ENCODE assay signal across 24 mouse cellular contexts in genomic region chr9:43273735-43274134, GRCm38 (mm10). TPM values are rescaled to one million over a fixed set of nuclear protein-coding genes. Genes with fewer than 3 reads are reported as not detected.
DNase-seq lines count a peak whose midpoint lies in the region; ATAC-seq and TF ChIP-seq lines count a peak whose summit lies in the region.
"Had no signal": no experiment of that assay in that cellular context is flagged by ENCODE, and none has a peak within 500 bp of the region (broad histone marks: within the 10 kb centered on the region; RNA-seq: fewer than 3 reads in every experiment).

No protein-coding gene starts in this region.

- peak overlapping the region; percentile 33; the same call in 1 of the 2 replicates for H3K27ac ChIP-seq in liver, embryonic 16.5 days (ENCODE audit: low read length)
- no peak overlapping the region for H3K27ac ChIP-seq in liver, postnatal 0 days (ENCODE audit: low read depth)
- peak overlapping the region; percentile 26; the same call in 1 of the 2 replicates for H3K27ac ChIP-seq in intestine, embryonic 16.5 days (ENCODE audit: low read length)
- H3K27ac ChIP-seq: forebrain, embryonic 15.5 days; hindbrain, embryonic 10.5 days; kidney, embryonic 15.5 days; midbrain, embryonic 13.5 days had no signal

- H3K4me1 ChIP-seq in liver, embryonic 16.5 days (ENCODE audit: control insufficient read depth, low read depth, low read length): no peaks in the 10 kb centered on the region
- peaks cover 7% of the 10 kb centered on the region; the same call in 1 of the 2 replicates for H3K4me1 ChIP-seq in liver, postnatal 0 days (ENCODE audit: insufficient read depth)
- peaks cover 3% of the 10 kb centered on the region; the same call in 1 of the 2 replicates for H3K4me1 ChIP-seq in intestine, embryonic 16.5 days (ENCODE audit: control insufficient read depth, insufficient read depth, low read length)

- TF ChIP-seq EP300 in liver, postnatal 0 days (IDR thresholded peaks at IDR 0.05; ENCODE audit: low read depth): no peak

- peaks cover 47% of the 10 kb centered on the region for H3K27me3 ChIP-seq in liver, embryonic 16.5 days (ENCODE audit: control insufficient read depth, insufficient read depth, low read depth, low read length)
- peaks cover 33% of the 10 kb centered on the region for H3K27me3 ChIP-seq in liver, postnatal 0 days (ENCODE audit: insufficient read depth, low read length)
- H3K27me3 ChIP-seq in intestine, embryonic 16.5 days (replicated peaks; ENCODE audit: control insufficient read depth, insufficient read depth, low read length): peaks cover 6% of the 10 kb centered on the region; the same call in 1 of the 2 replicates
- H3K27me3 ChIP-seq: Patski had no signal

- no peak for TF ChIP-seq CTCF in liver, postnatal 0 days (IDR thresholded peaks at IDR 0.05; ENCODE audit: low read depth)

- no peak overlapping the region for H3K9ac ChIP-seq in liver, embryonic 16.5 days (ENCODE audit: low read depth, low read length)
- H3K9ac ChIP-seq in liver, postnatal 0 days (replicated peaks): no peak overlapping the region
- no peak overlapping the region for H3K9ac ChIP-seq in intestine, embryonic 16.5 days (ENCODE audit: low read depth, low read length)
- H3K9ac ChIP-seq: forebrain, embryonic 15.5 days; kidney, embryonic 15.5 days; midbrain, embryonic 13.5 days had no signal

- H3K36me3 ChIP-seq in liver, embryonic 16.5 days (ENCODE audit: control insufficient read depth, insufficient read depth): no peaks in the 10 kb centered on the region
- H3K36me3 ChIP-seq in liver, postnatal 0 days (replicated peaks; ENCODE audit: insufficient read depth, low read length): no peaks in the 10 kb centered on the region
- H3K36me3 ChIP-seq in intestine, embryonic 16.5 days (ENCODE audit: control insufficient read depth, insufficient read depth, low read length): no peaks in the 10 kb centered on the region
- H3K36me3 ChIP-seq: forebrain, embryonic 15.5 days; hindbrain, embryonic 10.5 days; kidney, embryonic 15.5 days; midbrain, embryonic 13.5 days had no signal

- no peak for ATAC-seq in liver, embryonic 16.5 days (ENCODE audit: low read depth)
- no peak for ATAC-seq in liver, postnatal 0 days
- ATAC-seq in intestine, embryonic 16.5 days: no peak
- ATAC-seq: activated CD4-positive, CD25-positive, alpha-beta regulatory T cell, adult 4 months; forebrain, embryonic 15.5 days; lung, postnatal 0 days; midbrain, embryonic 13.5 days; Patski had no signal

- DNase-seq in heart, adult 18-20 months: peak; percentile 38 to 59
- no peak for DNase-seq in heart, postnatal 25 days (ENCODE audit: low spot score)
- no peak for DNase-seq in liver, postnatal 0 days
- DNase-seq in cerebellum, adult 8-10 months: no peak
- DNase-seq in thymus, postnatal 14 days: no peak
- DNase-seq: adrenal gland, postnatal 25 days; B cell, adult 2 months; cerebellum, adult 9-11 months; layer of hippocampus, postnatal 36 days; right cerebral cortex, postnatal 25 days; thymus, postnatal 4 days had no signal

- intact Hi-C loops in heart, postnatal 25 days (cut with DNase I): loop anchor here (1.0 kb wide), 1 partner anchor 12 kb away; no protein-coding TSS in a partner anchor

- no peaks in the 10 kb centered on the region for H3K9me3 ChIP-seq in liver, embryonic 16.5 days (replicated peaks; ENCODE audit: control insufficient read depth, low read length)
- H3K9me3 ChIP-seq in liver, postnatal 0 days (ENCODE audit: low read length): no peaks in the 10 kb centered on the region
- H3K9me3 ChIP-seq in intestine, embryonic 16.5 days (ENCODE audit: control insufficient read depth, low read length): no peaks in the 10 kb centered on the region
- H3K9me3 ChIP-seq: forebrain, embryonic 15.5 days; kidney, embryonic 15.5 days; midbrain, embryonic 13.5 days had no signal

- 51% methylated on average over 9 of the region's 9 CpGs for WGBS in liver, embryonic 16.5 days (ENCODE audit: insufficient replicate concordance)
- 58% methylated on average over 9 of the region's 9 CpGs for WGBS in liver, postnatal 0 days (ENCODE audit: insufficient replicate concordance)
- WGBS in intestine, embryonic 16.5 days: 57% methylated on average over 9 of the region's 9 CpGs

- H3K4me2 ChIP-seq in liver, embryonic 16.5 days (ENCODE audit: low read depth, low read length): no peak overlapping the region
- H3K4me2 ChIP-seq in liver, postnatal 0 days (ENCODE audit: low read depth, low read length): no peak overlapping the region
- no peak overlapping the region for H3K4me2 ChIP-seq in intestine, embryonic 16.5 days (ENCODE audit: low read depth, low read length)
- H3K4me2 ChIP-seq: forebrain, embryonic 15.5 days; kidney, embryonic 15.5 days; liver, embryonic 11.5 days; midbrain, embryonic 13.5 days had no signal

- no peak overlapping the region for H3K4me3 ChIP-seq in liver, embryonic 16.5 days (ENCODE audit: low read depth, low read length)
- no peak overlapping the region for H3K4me3 ChIP-seq in liver, postnatal 0 days (ENCODE audit: low read depth, low read length)
- H3K4me3 ChIP-seq in intestine, embryonic 16.5 days (ENCODE audit: low read length): no peak overlapping the region
- H3K4me3 ChIP-seq: erythroblast, embryonic 14.5 days; forebrain, embryonic 15.5 days; hindbrain, embryonic 10.5 days; kidney, embryonic 15.5 days; midbrain, embryonic 13.5 days had no signal

RNA-seq across cellular contexts. Expression of gene Oaf, which starts 34.0 kb away (rescaled TPM):
- 1 to 10 TPM; 6.4 to 7.7 TPM for total RNA-seq in heart, adult 18-20 months (2021)
- total RNA-seq in heart, postnatal 25 days (2021): 10 to 100 TPM in 1 of 2 experiments, 1 to 10 TPM in 1; 9.4 to 14.8 TPM
- 24.4 and 29.0 TPM in 2 replicates for polyA plus RNA-seq in liver, embryonic 16.5 days (2015; fragmentation: Nextera tagmentation; extraction: Ambion mirVana)
- 59.3 and 70.0 TPM in 2 replicates for polyA plus RNA-seq in liver, postnatal 0 days (2015; fragmentation: Nextera tagmentation; extraction: Ambion mirVana)
- 11.8 and 44.1 TPM in 2 replicates for polyA plus RNA-seq in intestine, embryonic 16.5 days (2015; fragmentation: Nextera tagmentation; extraction: Ambion mirVana)

RNA-seq across cellular contexts. Expression of gene Trim29, which starts 36.9 kb away (rescaled TPM):
- total RNA-seq in heart, adult 18-20 months (2021): under 1 TPM in 1 of 2 experiments, not detected in 1; 0.10 TPM
- under 1 TPM in 1 of 2 experiments, not detected in 1; 0.10 TPM for total RNA-seq in heart, postnatal 25 days (2021)
- polyA plus RNA-seq in liver, embryonic 16.5 days (2015; fragmentation: Nextera tagmentation; extraction: Ambion mirVana): 0.04 TPM in 1 of 2 replicates, not detected in the other
- 0.04 TPM in 1 of 2 replicates, not detected in the other for polyA plus RNA-seq in liver, postnatal 0 days (2015; fragmentation: Nextera tagmentation; extraction: Ambion mirVana)
- polyA plus RNA-seq in intestine, embryonic 16.5 days (2015; fragmentation: Nextera tagmentation; extraction: Ambion mirVana): 0.87 and 1.0 TPM in 2 replicates
- total RNA-seq: megakaryocyte progenitor cell, adult 5-6 weeks had no signal
- polyA plus RNA-seq: activated CD4-positive, CD25-positive, alpha-beta regulatory T cell, adult 4 months; erythroblast, embryonic 14.5 days; forebrain, embryonic 15.5 days; liver, embryonic 11.5 days; neural tube, embryonic 14.5 days; Patski had no signal

Comparison
In these comparisons a context has a peak if more than half of its experiments do, and no peak if none do; other contexts are left out.
1. DNase-seq: peak in heart, adult 18-20 months (2 of 2); none in heart, postnatal 25 days (single experiment), liver, postnatal 0 days (single experiment), cerebellum, adult 8-10 months (single experiment) and thymus, postnatal 14 days (single experiment).